Mouse (Mus musculus) ES-E14 (cell line): ENCODE results near the gene Sirt4. TPM values are rescaled to one million over a fixed set of nuclear protein-coding genes. Genes with fewer than 3 reads are reported as not detected.

ENCODE experiments used
- DNase-seq: peaks from one replicate; pipeline ENCODE4 v3.0.0-alpha.2; 2013; ENCODE audit warnings: low read depth, low spot score
- H3K27ac ChIP-seq: 2 replicates; pipeline ENCODE4 v1.5.1; 2012; ENCODE audit warnings: low read depth, mild to moderate bottlenecking, low read length, moderate library complexity, mixed read lengths; ENCODE audit not compliant: poor library complexity, insufficient read depth, severe bottlenecking
- H3K36me3 ChIP-seq: 2 replicates; pipeline ENCODE4 v1.6.1; 2012; ENCODE audit warnings: mild to moderate bottlenecking, low read length, moderate library complexity, mixed read lengths; ENCODE audit not compliant: control insufficient read depth, poor library complexity, insufficient read depth, severe bottlenecking
- H3K4me1 ChIP-seq, 2 experiments: fragments of 150-350 bp in 1 of 2; sonication (generic) in 1 of 2; 2 replicates each; pipeline ENCODE4 v1.6.1; 2012; ENCODE audit warnings: low read length in 2 of 2, mild to moderate bottlenecking in 1 of 2, mixed read lengths in 1 of 2; ENCODE audit not compliant: control insufficient read depth in 2 of 2, insufficient read depth in 2 of 2, poor library complexity in 1 of 2
- H3K4me3 ChIP-seq, 2 experiments: fragments of 150-350 bp in 1 of 2; sonication (generic) in 1 of 2; 2 replicates each; pipeline ENCODE4 v1.5.1; 2012; ENCODE audit warnings: low read length in 2 of 2, low read depth in 1 of 2, mild to moderate bottlenecking in 1 of 2, mixed read lengths in 1 of 2; ENCODE audit not compliant: insufficient read depth in 1 of 2, poor library complexity in 1 of 2, severe bottlenecking in 1 of 2
- H3K9ac ChIP-seq: 2 replicates; pipeline ENCODE4 v1.6.1; 2012; ENCODE audit warnings: low read depth, mild to moderate bottlenecking, low read length, mixed read lengths; ENCODE audit not compliant: poor library complexity, insufficient read depth, severe bottlenecking
- H3K9me3 ChIP-seq: fragments of 150-350 bp; sonication (generic); 2 replicates; pipeline ENCODE4 v1.6.1; 2012; ENCODE audit warnings: low read depth, mild to moderate bottlenecking, low read length; ENCODE audit not compliant: control insufficient read depth, insufficient read depth
- CHD2 ChIP-seq: IDR thresholded peaks from 2 replicates; pipeline ENCODE4 v1.6.1; 2014; ENCODE audit warnings: mild to moderate bottlenecking, low read depth, low read length, inconsistent platforms
- HCFC1 ChIP-seq: IDR thresholded peaks from 2 replicates; pipeline ENCODE4 v1.6.1; 2012; ENCODE audit warnings: low read length, inconsistent platforms, borderline replicate concordance; ENCODE audit not compliant: insufficient read depth
- MAFK ChIP-seq: IDR thresholded peaks from 2 replicates; pipeline ENCODE4 v1.6.1; 2014; ENCODE audit warnings: mild to moderate bottlenecking, low read depth, low read length, inconsistent platforms; ENCODE audit not compliant: insufficient read depth
- ZC3H11A ChIP-seq: IDR thresholded peaks from 2 replicates; pipeline ENCODE4 v1.6.1; 2012; ENCODE audit warnings: low read depth, mild to moderate bottlenecking, inconsistent platforms, low read length, borderline replicate concordance
- ZNF384 ChIP-seq: IDR thresholded peaks from 2 replicates; pipeline ENCODE4 v1.6.1; 2012; ENCODE audit warnings: low read depth, low read length, inconsistent platforms
- in situ Hi-C, 2 experiments: fragments of 600-800 bp; cut with MboI; formaldehyde crosslinking; loops; one replicate each; pipeline ENCODE4 v1.15.1; 2025; ENCODE audit warnings: low sequenced_read_pairs in 2 of 2, inconsistent platforms in 1 of 2; ENCODE audit not compliant: unreplicated experiment in 2 of 2
- total RNA-seq: library from RNA; depleted of rRNA; stranded (reverse); fragments of 300-350 nt; gene quantifications from 2 replicates; pipeline ENCODE4 v1.2.3, GENCODE M21; 2012; rRNA removed

Gene Sirt4
- total RNA-seq, 1 experiment, result 15.3 TPM

DNA sequence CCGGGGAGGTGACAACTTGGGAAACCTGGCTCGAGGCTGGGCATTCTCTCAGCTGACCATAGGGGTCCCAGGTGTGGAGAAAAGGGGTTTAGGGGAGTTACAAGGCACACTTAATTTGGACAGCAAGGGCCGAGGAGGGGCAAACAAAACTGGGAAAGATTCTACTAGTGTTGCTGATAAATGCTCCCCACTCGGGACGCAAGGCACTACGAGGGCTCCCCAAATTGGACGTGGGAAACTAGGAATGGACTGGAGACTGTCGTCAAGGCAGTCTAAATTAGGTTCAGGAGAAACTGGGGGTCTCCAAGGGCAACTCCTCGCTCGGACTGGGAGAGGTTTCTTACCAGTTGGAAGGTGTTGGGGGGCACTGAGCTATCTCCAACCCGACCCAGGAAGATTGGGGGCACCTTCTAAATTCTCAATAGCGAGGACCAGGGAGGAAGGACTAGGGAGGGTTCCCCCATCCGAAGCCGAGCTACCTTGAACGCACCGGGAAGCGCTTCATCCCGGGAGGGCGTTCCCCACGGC, 55.6 kb downstream of the Sirt4 start:
- Histone ChIP-seq H3K36me3 (no peaks in the 10 kb centered on the region; the same call in 1 of the 2 replicates), H3K27ac (no peak overlapping the region), H3K9ac (peak overlapping the region; percentile 82), H3K4me1 (peaks cover 7 to 13% of the 10 kb centered on the region in 2 experiments; a peak in 3 of 4 replicates), H3K4me3 (peak overlapping the region; percentile 93 to 99), H3K9me3 (no peaks in the 10 kb centered on the region)
- in situ Hi-C loops, result no loop called here
- no peak for DNase-seq
- TF ChIP-seq ZNF384 (no peak), ZC3H11A (no peak), MAFK (no peak), CHD2 (no peak), HCFC1 (no peak)

Other genes with a start within 250 kb of the Sirt4 start
- gene Pop5, start 248.9 kb downstream of the Sirt4 start, total RNA-seq, result 155 and 174 TPM in 2 replicates
- 134 and 138 TPM in 2 replicates for gene Rnf10, start 211.8 kb downstream of the Sirt4 start, total RNA-seq
- 28.3 and 34.8 TPM in 2 replicates for gene Coq5, start 205.1 kb downstream of the Sirt4 start, total RNA-seq
- gene Dynll1, start 183.7 kb downstream of the Sirt4 start, total RNA-seq, result 575 and 753 TPM in 2 replicates
- gene Srsf9, start 157.5 kb downstream of the Sirt4 start, total RNA-seq, result 42.6 and 57.2 TPM in 2 replicates
- gene Gatc, start 143.5 kb downstream of the Sirt4 start, total RNA-seq, result 1.9 and 3.1 TPM in 2 replicates
- 21.5 and 30.7 TPM in 2 replicates for gene Triap1, start 143.5 kb downstream of the Sirt4 start, total RNA-seq
- gene Cox6a1, start 135.7 kb downstream of the Sirt4 start, total RNA-seq, result 936 and 1,706 TPM in 2 replicates
- 5.6 and 9.0 TPM in 2 replicates for gene Msi1, start 55.1 kb downstream of the Sirt4 start, total RNA-seq
- gene Pla2g1b, start 18.5 kb downstream of the Sirt4 start, total RNA-seq, result 31.1 and 36.6 TPM in 2 replicates
- gene Pxn, start 22.0 kb upstream of the Sirt4 start, total RNA-seq, result 25.5 and 29.4 TPM in 2 replicates
- 2,284 and 2,327 TPM in 2 replicates for gene Rplp0, start 74.7 kb upstream of the Sirt4 start, total RNA-seq
- gene Gcn1l1, start 80.5 kb upstream of the Sirt4 start, total RNA-seq, result 112 and 163 TPM in 2 replicates
- 44.7 and 58.7 TPM in 2 replicates for gene Rab35, start 147.2 kb upstream of the Sirt4 start, total RNA-seq
- 18.5 and 25.3 TPM in 2 replicates for gene Bicdl1, start 246.9 kb upstream of the Sirt4 start, total RNA-seq